In the genomic region with DNA sequence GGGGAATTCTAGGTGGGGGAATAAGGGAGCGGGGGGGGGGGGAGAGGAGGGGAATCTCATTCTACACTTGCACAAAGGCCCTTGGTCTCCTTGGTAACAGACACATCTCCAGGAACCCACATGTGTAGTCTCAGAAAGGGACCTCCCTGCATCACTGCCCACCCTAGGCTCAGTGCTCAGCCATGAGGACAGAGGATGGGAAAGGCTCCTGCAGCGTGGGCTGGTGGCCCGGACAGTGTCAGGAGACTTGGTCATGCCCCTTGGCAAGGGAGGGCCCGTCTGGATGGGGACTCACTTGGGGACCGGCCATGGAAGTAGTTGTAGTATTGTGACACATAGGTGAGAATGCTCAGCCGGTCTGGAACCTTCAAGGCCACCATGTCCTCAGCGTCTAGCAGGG, we compare ENCODE assay signal across 13 mouse cellular contexts. TPM values are rescaled to one million over a fixed set of nuclear protein-coding genes. Genes with fewer than 3 reads are reported as not detected.
DNase-seq lines count a peak whose midpoint lies in the region; ATAC-seq lines count a peak whose summit lies in the region.
"Had no signal": no experiment of that assay in that cellular context is flagged by ENCODE, and none has a peak within 500 bp of the region (broad histone marks: within the 10 kb centered on the region; RNA-seq: fewer than 3 reads in every experiment).

No protein-coding gene starts in this region.

- H3K9me3 ChIP-seq in forebrain, embryonic 10.5 days: no peaks in the 10 kb centered on the region
- H3K9me3 ChIP-seq in forebrain, embryonic 11.5 days (ENCODE audit: control insufficient read depth, low read length): no peaks in the 10 kb centered on the region
- no peaks in the 10 kb centered on the region for H3K9me3 ChIP-seq in liver, embryonic 15.5 days (replicated peaks)
- no peaks in the 10 kb centered on the region for H3K9me3 ChIP-seq in hindbrain, embryonic 12.5 days (replicated peaks)
- no peaks in the 10 kb centered on the region for H3K9me3 ChIP-seq in midbrain, embryonic 13.5 days
- H3K9me3 ChIP-seq in kidney, embryonic 14.5 days (ENCODE audit: control insufficient read depth, low read length): no peaks in the 10 kb centered on the region
- H3K9me3 ChIP-seq: limb, embryonic 15.5 days had no signal

- peaks cover 19% of the 10 kb centered on the region for H3K4me1 ChIP-seq in forebrain, embryonic 10.5 days
- no peaks in the 10 kb centered on the region for H3K4me1 ChIP-seq in forebrain, embryonic 11.5 days (replicated peaks; ENCODE audit: control insufficient read depth, insufficient read depth, low read length)
- H3K4me1 ChIP-seq in liver, embryonic 15.5 days (replicated peaks): peaks cover 15% of the 10 kb centered on the region
- H3K4me1 ChIP-seq in hindbrain, embryonic 12.5 days: peaks cover 17% of the 10 kb centered on the region
- H3K4me1 ChIP-seq in midbrain, embryonic 13.5 days (replicated peaks): peaks cover 9% of the 10 kb centered on the region
- no peaks in the 10 kb centered on the region for H3K4me1 ChIP-seq in kidney, embryonic 14.5 days (ENCODE audit: control insufficient read depth, insufficient read depth, low read length)

- H3K36me3 ChIP-seq in forebrain, embryonic 10.5 days (replicated peaks): peaks cover 4% of the 10 kb centered on the region
- no peaks in the 10 kb centered on the region for H3K36me3 ChIP-seq in forebrain, embryonic 11.5 days (ENCODE audit: control insufficient read depth, insufficient read depth, low read length)
- peaks cover 74% of the 10 kb centered on the region for H3K36me3 ChIP-seq in liver, embryonic 15.5 days (replicated peaks)
- H3K36me3 ChIP-seq in hindbrain, embryonic 12.5 days: no peaks in the 10 kb centered on the region; the same call in 1 of the 2 replicates
- peaks cover 9% of the 10 kb centered on the region for H3K36me3 ChIP-seq in midbrain, embryonic 13.5 days
- H3K36me3 ChIP-seq in kidney, embryonic 14.5 days (ENCODE audit: control insufficient read depth, insufficient read depth, low read length): no peaks in the 10 kb centered on the region
- H3K36me3 ChIP-seq: limb, embryonic 15.5 days had no signal

- 0 out of 2 replicates have a peak overlapping the region, but pooled peaks have one; percentile 48 for H3K27ac ChIP-seq in forebrain, embryonic 10.5 days
- H3K27ac ChIP-seq in forebrain, embryonic 11.5 days (ENCODE audit: low read depth, low read length): no peak overlapping the region
- H3K27ac ChIP-seq in liver, embryonic 15.5 days (replicated peaks): peak overlapping the region; percentile 29; the same call in 1 of the 2 replicates
- no peak overlapping the region for H3K27ac ChIP-seq in hindbrain, embryonic 12.5 days
- H3K27ac ChIP-seq in midbrain, embryonic 13.5 days: no peak overlapping the region
- no peak overlapping the region for H3K27ac ChIP-seq in kidney, embryonic 14.5 days (ENCODE audit: low read depth, low read length)
- H3K27ac ChIP-seq: limb, embryonic 15.5 days had no signal

- no peak overlapping the region for H3K4me2 ChIP-seq in forebrain, embryonic 11.5 days (ENCODE audit: low read depth, low read length, severe bottlenecking)
- H3K4me2 ChIP-seq in liver, embryonic 15.5 days: no peak overlapping the region
- H3K4me2 ChIP-seq in hindbrain, embryonic 12.5 days (replicated peaks): no peak overlapping the region
- H3K4me2 ChIP-seq in midbrain, embryonic 13.5 days (replicated peaks): no peak overlapping the region
- H3K4me2 ChIP-seq in kidney, embryonic 14.5 days (replicated peaks; ENCODE audit: low read depth, low read length): no peak overlapping the region
- H3K4me2 ChIP-seq: limb, embryonic 15.5 days had no signal

- H3K9ac ChIP-seq in forebrain, embryonic 11.5 days (ENCODE audit: low read length): no peak overlapping the region
- no peak overlapping the region for H3K9ac ChIP-seq in liver, embryonic 15.5 days
- H3K9ac ChIP-seq in hindbrain, embryonic 12.5 days: no peak overlapping the region
- H3K9ac ChIP-seq in midbrain, embryonic 13.5 days (replicated peaks): no peak overlapping the region
- no peak overlapping the region for H3K9ac ChIP-seq in kidney, embryonic 14.5 days (ENCODE audit: low read depth, low read length)
- H3K9ac ChIP-seq: limb, embryonic 15.5 days had no signal

- no peak for DNase-seq in forebrain, embryonic 10.5 days (ENCODE audit: extremely low spot score, low spot score)
- no peak for DNase-seq in forebrain, embryonic 11.5 days (ENCODE audit: low spot score)
- DNase-seq in liver: no peak
- DNase-seq in c-Kit-positive CD71-positive TER-119-positive erythroid progenitor cells, embryonic 14.5 days (ENCODE audit: low spot score): no peak
- DNase-seq: adrenal gland, postnatal 10 days; heart, adult 18-20 months; thymus, postnatal 36 days had no signal

- H3K4me3 ChIP-seq in forebrain, embryonic 10.5 days: no peak overlapping the region
- H3K4me3 ChIP-seq in forebrain, embryonic 11.5 days (ENCODE audit: low read depth, low read length): no peak overlapping the region
- no peak overlapping the region for H3K4me3 ChIP-seq in liver, embryonic 15.5 days (replicated peaks)
- H3K4me3 ChIP-seq in hindbrain, embryonic 12.5 days: no peak overlapping the region
- H3K4me3 ChIP-seq in midbrain, embryonic 13.5 days (replicated peaks): no peak overlapping the region
- no peak overlapping the region for H3K4me3 ChIP-seq in kidney, embryonic 14.5 days (ENCODE audit: low read length)
- H3K4me3 ChIP-seq: limb, embryonic 15.5 days had no signal

- WGBS in forebrain, embryonic 10.5 days: 83% methylated on average over 7 of the region's 7 CpGs
- WGBS in forebrain, embryonic 11.5 days: 85% methylated on average over 7 of the region's 7 CpGs
- 84% methylated on average over 7 of the region's 7 CpGs for WGBS in liver, embryonic 15.5 days (ENCODE audit: insufficient replicate concordance)
- 73% methylated on average over 6 of the region's 7 CpGs for WGBS in hindbrain, embryonic 12.5 days
- 72% methylated on average over 6 of the region's 7 CpGs for WGBS in midbrain, embryonic 13.5 days
- 78% methylated on average over 7 of the region's 7 CpGs for WGBS in kidney, embryonic 14.5 days

- no peaks in the 10 kb centered on the region for H3K27me3 ChIP-seq in forebrain, embryonic 10.5 days (ENCODE audit: poor library complexity, severe bottlenecking)
- H3K27me3 ChIP-seq in forebrain, embryonic 11.5 days (ENCODE audit: control insufficient read depth, insufficient read depth, low read length): no peaks in the 10 kb centered on the region
- H3K27me3 ChIP-seq in liver, embryonic 15.5 days: no peaks in the 10 kb centered on the region
- H3K27me3 ChIP-seq in hindbrain, embryonic 12.5 days: no peaks in the 10 kb centered on the region
- H3K27me3 ChIP-seq in midbrain, embryonic 13.5 days: no peaks in the 10 kb centered on the region
- no peaks in the 10 kb centered on the region for H3K27me3 ChIP-seq in kidney, embryonic 14.5 days (ENCODE audit: control insufficient read depth, insufficient read depth, low read length)
- H3K27me3 ChIP-seq: CH12.LX; limb, embryonic 15.5 days had no signal

- ATAC-seq in forebrain, embryonic 11.5 days (replicated peaks; ENCODE audit: low FRiP score): no peak
- no peak for ATAC-seq in liver, embryonic 15.5 days (ENCODE audit: insufficient read depth)
- ATAC-seq in hindbrain, embryonic 12.5 days (ENCODE audit: low FRiP score): peak; percentile 39; the same call in 1 of the 2 replicates
- ATAC-seq in midbrain, embryonic 13.5 days: peak; percentile 55
- ATAC-seq in kidney, embryonic 14.5 days (ENCODE audit: low FRiP score, low TSS enrichment): no peak

RNA-seq across cellular contexts. Expression of gene Micall2, which starts 17.2 kb away (rescaled TPM):
- 5.9 and 6.9 TPM in 2 replicates for polyA plus RNA-seq in forebrain, embryonic 10.5 days (2016; fragmentation: Nextera tagmentation; extraction: Ambion mirVana)
- polyA plus RNA-seq in forebrain, embryonic 11.5 days (2014; fragmentation: Nextera tagmentation; extraction: Ambion mirVana): 5.4 and 6.7 TPM in 2 replicates
- 12.1 and 12.3 TPM in 2 replicates for polyA plus RNA-seq in liver, embryonic 15.5 days (2015; fragmentation: Nextera tagmentation; extraction: Ambion mirVana)
- polyA plus RNA-seq in hindbrain, embryonic 12.5 days (2016; fragmentation: Nextera tagmentation; extraction: Ambion mirVana): 8.2 and 8.6 TPM in 2 replicates
- polyA plus RNA-seq in midbrain, embryonic 13.5 days (2015; fragmentation: Nextera tagmentation; extraction: Ambion mirVana): 7.5 and 8.9 TPM in 2 replicates
- 3.6 and 6.4 TPM in 2 replicates for polyA plus RNA-seq in kidney, embryonic 14.5 days (2014; fragmentation: Nextera tagmentation; extraction: Ambion mirVana)

RNA-seq across cellular contexts. Expression of gene Ints1, which starts 56.5 kb away (rescaled TPM):
- polyA plus RNA-seq in forebrain, embryonic 10.5 days (2016; fragmentation: Nextera tagmentation; extraction: Ambion mirVana): 41.0 and 43.2 TPM in 2 replicates
- 40.5 and 42.0 TPM in 2 replicates for polyA plus RNA-seq in forebrain, embryonic 11.5 days (2014; fragmentation: Nextera tagmentation; extraction: Ambion mirVana)
- 11.8 and 12.5 TPM in 2 replicates for polyA plus RNA-seq in liver, embryonic 15.5 days (2015; fragmentation: Nextera tagmentation; extraction: Ambion mirVana)
- 32.8 and 37.7 TPM in 2 replicates for polyA plus RNA-seq in hindbrain, embryonic 12.5 days (2016; fragmentation: Nextera tagmentation; extraction: Ambion mirVana)
- 24.0 and 28.9 TPM in 2 replicates for polyA plus RNA-seq in midbrain, embryonic 13.5 days (2015; fragmentation: Nextera tagmentation; extraction: Ambion mirVana)
- 32.2 and 40.7 TPM in 2 replicates for polyA plus RNA-seq in kidney, embryonic 14.5 days (2014; fragmentation: Nextera tagmentation; extraction: Ambion mirVana)

Comparison
In these comparisons a context has a peak if more than half of its experiments do, and no peak if none do; other contexts are left out.
1. H3K27ac ChIP-seq: peak in forebrain, embryonic 10.5 days (single experiment) and liver, embryonic 15.5 days (single experiment); none in forebrain, embryonic 11.5 days (single experiment), hindbrain, embryonic 12.5 days (single experiment), midbrain, embryonic 13.5 days (single experiment) and kidney, embryonic 14.5 days (single experiment).
2. ATAC-seq: peak in hindbrain, embryonic 12.5 days (single experiment) and midbrain, embryonic 13.5 days (single experiment); none in forebrain, embryonic 11.5 days (single experiment), liver, embryonic 15.5 days (single experiment) and kidney, embryonic 14.5 days (single experiment).